Mouse (Mus musculus) layer of hippocampus, postnatal 10 days (tissue): Measurements from ENCODE around the gene Ptpn1. TPM values are rescaled to one million over a fixed set of nuclear protein-coding genes. Genes with fewer than 3 reads are reported as not detected.
A peak's percentile ranks its signal among the peaks of the same experiment; 100 is the strongest.

Source experiments
- DNase-seq, 2 experiments: peaks; one replicate each; pipeline ENCODE4 v3.0.0; 2021; ENCODE audit warnings: low spot score in 2 of 2
- long read RNA-seq: library from polyadenylated mRNA; stranded (forward); transcript quantifications from one replicate; pipeline ENCODE4 v2.0.0, GENCODE M21; 2023
- total RNA-seq, 2 experiments: library from RNA; stranded (reverse); gene quantifications; 2 replicates each; pipeline ENCODE4 v1.2.3; 2021

Ptpn1 gene
- 10 to 100 TPM; 71.1 to 73.0 TPM for total RNA-seq
- long read RNA-seq, full-length matches to known transcripts: 32 of 58 reads
- long read RNA-seq, partial matches to known transcripts: 3 of 58 reads
- long read RNA-seq, other reads (novel, unspliced or antisense): 23 of 58 reads

- peak; percentile 98 to 99 for DNase-seq
Measured at GRCm38 (mm10) chr2:167931985-167932726, at the start of gene Ptpn1. Gene Ptpn1 (plus strand): TSS chr2:167932057.

DNA sequence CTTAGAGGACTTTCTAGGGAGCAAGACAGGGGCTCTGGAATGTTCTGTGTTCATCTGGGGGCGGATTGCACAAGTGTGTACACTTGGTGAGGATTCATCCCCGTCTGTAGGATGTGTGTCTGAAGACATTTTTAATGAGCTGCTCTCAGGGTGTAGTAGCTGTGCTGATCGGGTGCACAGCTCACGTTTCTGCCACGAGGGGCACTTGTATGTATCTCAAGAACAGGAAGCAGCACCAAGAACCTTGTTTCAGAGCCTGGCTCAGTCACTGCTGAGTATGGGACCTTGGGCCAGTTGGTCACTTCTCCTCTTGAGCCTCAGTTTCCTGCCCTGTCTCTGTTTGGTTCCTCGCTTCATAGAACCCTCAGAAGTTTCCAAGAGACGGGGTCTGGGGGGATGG lies 45.4 kb upstream of the Ptpn1 start:
- no peak for DNase-seq

DNA sequence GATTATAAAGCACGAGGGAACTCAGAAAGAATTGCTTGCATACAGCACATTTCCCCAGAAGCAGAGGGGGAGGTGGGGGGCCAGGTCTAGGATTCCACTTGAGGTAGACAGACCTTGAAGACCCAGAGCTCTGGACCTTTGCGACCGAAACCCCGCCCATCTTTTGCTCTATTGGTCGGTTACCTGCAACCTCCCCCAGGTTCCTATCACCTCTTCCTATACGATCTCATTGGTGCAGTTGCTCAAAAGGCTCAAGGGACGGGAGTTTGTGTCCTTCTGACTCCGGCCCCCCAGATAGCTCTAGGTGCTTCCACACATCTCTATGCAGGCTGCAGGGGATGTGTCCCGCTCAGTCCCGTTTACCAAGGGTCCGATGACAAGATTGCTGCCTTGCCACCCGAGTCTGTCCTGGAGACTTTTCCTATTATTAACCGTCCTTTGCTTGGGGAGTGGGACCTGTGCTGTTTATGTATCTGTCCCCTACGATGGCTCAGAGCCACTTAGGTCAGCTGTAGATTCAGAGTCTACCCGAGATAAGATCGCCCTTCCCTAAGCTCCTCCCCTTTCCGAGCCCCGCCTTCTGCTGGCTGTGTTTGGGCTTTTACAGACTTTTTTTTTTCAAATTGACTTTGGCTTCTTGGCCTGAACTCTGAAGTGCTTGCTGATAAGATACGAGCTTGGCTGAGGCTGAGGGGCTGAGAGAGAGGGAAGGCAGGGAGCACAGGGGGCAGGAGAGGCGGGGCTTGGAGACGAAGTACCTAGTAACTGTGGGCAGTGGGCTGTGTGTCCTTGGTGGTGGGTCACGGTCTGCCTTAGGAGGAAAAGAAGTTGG lies 44.1 kb upstream of the Ptpn1 start:
- DNase-seq: no peak

GRCm38 (mm10) chr2:167888834-167889233 lies 43.0 kb upstream of the Ptpn1 start:
- no peak for DNase-seq

GRCm38 (mm10) chr2:167889886-167890285 lies 42.0 kb upstream of the Ptpn1 start:
- DNase-seq: no peak

- DNase-seq: peak; percentile 61 to 70
Measured at GRCm38 (mm10) chr2:167891908-167892307, 39.9 kb upstream of the Ptpn1 start.

- DNase-seq: no peak
Measured at GRCm38 (mm10) chr2:167893680-167894079, 38.2 kb upstream of the Ptpn1 start.

- DNase-seq: peak; percentile 92 to 95
Measured at GRCm38 (mm10) chr2:167894948-167895372, 36.9 kb upstream of the Ptpn1 start.

GRCm38 (mm10) chr2:167897896-167898295 lies 34.0 kb upstream of the Ptpn1 start:
- DNase-seq: peak; percentile 49 to 55

- DNase-seq: no peak
Measured at GRCm38 (mm10) chr2:167899989-167900421, 31.9 kb upstream of the Ptpn1 start.

GRCm38 (mm10) chr2:167902116-167902703 lies 29.6 kb upstream of the Ptpn1 start:
- DNase-seq: no peak

DNA sequence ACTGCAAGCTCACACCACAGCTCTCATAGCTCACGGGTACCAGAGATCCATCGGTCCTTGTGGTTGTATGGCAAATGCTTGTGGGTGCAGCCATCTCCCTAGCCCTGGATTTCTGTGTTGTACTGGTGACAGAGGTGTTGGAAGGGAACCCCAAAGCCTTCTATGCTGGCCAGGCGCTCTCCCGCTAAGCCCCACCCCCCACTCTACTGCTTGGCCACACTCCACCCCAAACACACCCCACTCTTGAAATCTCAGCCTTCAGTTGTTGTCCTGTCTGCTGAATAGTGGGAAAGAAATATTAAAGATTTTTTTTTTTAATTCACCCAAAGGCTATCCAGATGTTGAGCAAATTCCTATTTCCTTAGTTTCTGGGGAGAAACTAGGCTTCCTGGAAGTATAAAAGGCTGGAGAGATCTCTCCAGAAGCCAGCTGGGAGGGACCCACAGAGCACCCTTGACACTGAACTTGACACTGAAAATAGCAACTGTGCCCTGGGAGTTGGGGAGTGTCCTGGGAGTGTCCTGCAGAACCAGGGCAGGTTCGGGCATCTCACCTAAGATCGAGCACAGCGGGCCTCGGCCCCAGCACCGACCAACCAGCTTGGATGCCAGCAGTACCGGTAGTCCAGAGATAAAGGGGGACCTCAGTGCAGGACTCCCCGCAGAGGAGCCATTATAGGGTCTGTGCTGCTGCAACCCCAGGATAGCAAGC lies 28.5 kb upstream of the Ptpn1 start:
- no peak for DNase-seq

GRCm38 (mm10) chr2:167904621-167905367 lies 27.1 kb upstream of the Ptpn1 start:
- DNase-seq: no peak

DNA sequence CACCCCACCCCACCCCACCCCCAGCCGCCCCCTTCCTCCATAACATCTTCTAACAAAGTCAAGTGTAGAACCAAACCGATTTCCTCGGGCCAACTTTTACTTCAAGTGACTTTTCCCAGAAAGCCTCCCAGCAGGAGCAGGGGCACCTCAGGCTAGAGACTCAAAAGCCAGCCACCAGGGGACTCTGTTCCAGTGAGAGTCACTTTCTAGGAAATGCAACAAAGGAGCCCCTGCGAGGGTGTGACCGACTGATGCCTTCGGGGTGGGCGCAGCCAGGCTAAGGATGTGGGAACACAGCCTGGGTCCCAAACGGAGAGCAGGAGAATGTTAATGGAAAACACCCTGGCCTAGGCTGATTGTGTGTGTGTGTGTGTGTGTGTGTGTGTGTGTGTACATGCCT lies 26.3 kb upstream of the Ptpn1 start:
- DNase-seq: no peak

GRCm38 (mm10) chr2:167906729-167907128 lies 25.1 kb upstream of the Ptpn1 start:
- DNase-seq: no peak

DNA sequence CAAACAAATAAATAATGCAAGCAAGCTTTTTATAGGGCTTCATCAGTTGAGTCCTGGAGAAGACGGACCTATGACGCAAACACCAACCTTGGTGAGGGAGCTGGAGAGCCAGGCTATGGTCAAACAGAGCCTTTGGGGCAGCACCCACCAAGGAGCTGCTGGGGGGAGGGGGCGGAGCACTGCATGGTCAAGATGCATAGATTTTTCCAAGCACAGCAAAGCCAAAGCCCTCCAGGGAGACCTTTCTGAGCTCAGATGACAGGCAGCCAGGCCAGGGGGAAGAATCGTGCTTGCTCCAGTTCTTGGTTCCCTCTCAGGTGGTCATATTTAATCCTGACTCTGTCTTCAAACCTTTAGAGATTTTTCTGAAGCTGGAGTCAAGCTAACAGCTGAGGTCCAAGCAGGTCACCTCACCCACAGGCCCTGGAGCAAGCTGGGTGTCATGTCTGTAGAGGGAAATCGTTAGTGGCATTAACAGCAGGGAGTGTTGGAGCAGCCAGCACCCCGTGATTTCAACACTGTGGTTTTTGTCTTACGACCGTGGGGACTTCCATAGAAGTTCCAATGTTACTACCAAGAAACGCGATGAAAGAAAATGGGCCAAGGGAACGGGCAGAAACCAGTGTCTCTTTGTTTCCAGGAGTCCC lies 22.2 kb upstream of the Ptpn1 start:
- no peak for DNase-seq

GRCm38 (mm10) chr2:167910178-167910540 lies 21.7 kb upstream of the Ptpn1 start:
- DNase-seq: no peak

- no peak for DNase-seq
Measured at GRCm38 (mm10) chr2:167911511-167911910, 20.3 kb upstream of the Ptpn1 start.

- no peak for DNase-seq
Measured at GRCm38 (mm10) chr2:167919081-167919480, 12.8 kb upstream of the Ptpn1 start.

DNA sequence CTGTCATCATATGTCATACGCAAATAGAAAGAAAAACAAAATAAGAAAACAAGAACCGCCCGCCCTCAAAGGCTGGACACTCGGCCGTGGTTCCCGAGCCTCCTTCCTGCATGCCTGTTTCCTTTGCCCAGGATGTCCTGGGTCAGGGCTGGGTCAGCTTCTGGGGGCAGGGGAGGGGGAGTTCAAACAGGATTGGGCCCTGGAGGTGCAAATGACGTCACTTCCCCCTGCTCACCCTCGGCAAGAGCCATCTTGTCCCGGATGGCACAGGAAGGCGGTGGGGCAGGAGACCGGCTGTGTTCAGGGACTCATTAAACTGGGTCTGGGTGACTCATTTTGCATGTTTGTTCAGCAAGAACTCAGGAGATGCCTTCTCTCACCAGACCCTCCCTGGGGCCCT lies 11.8 kb upstream of the Ptpn1 start:
- DNase-seq: no peak
